Mouse (Mus musculus) heart, embryonic 10.5 days (tissue): Measurements from ENCODE around the gene Lor. TPM values are rescaled to one million over a fixed set of nuclear protein-coding genes. Genes with fewer than 3 reads are reported as not detected.

Source experiments
- microRNA-seq: library from miRNA; unstranded; fragments of <30 nt; microRNA quantifications from one replicate; pipeline ENCODE4, GENCODE M21; 2017
- polyA plus RNA-seq: library from polyadenylated mRNA; unstranded; fragments of >200 nt; fragmentation: Nextera tagmentation; extraction: Ambion mirVana; gene quantifications from 2 replicates; pipeline ENCODE4 v1.2.1, GENCODE M21; 2016

Gene Lor
- polyA plus RNA-seq, 1 experiment from 2014 or later: 0.83 TPM

Small RNA genes lying within 50 kb of the gene (microRNA-seq; reads per million reads assigned to microRNA genes)
- gene Gm25145: not detected

Other genes starting within 250 kb of the Lor start
- 0.20 TPM in 1 of 2 replicates, not detected in the other for gene Pglyrp3, start 68.6 kb downstream of the Lor start, polyA plus RNA-seq
- not detected in 2 replicates for gene Prr9, start 40.8 kb upstream of the Lor start, polyA plus RNA-seq
- gene Lelp1, start 59.6 kb upstream of the Lor start, polyA plus RNA-seq: not detected in 2 replicates
- not detected in 2 replicates for gene Sprr2a1, start 132.7 kb upstream of the Lor start, polyA plus RNA-seq
- 0.84 and 1.4 TPM in 2 replicates for gene Sprr2a2, start 132.8 kb upstream of the Lor start, polyA plus RNA-seq
- gene Sprr2a3, start 202.3 kb upstream of the Lor start, polyA plus RNA-seq: not detected in 2 replicates
- gene Sprr2b, start 233.5 kb upstream of the Lor start, polyA plus RNA-seq: 0.18 TPM in 1 of 2 replicates, not detected in the other